Mouse (Mus musculus) CH12.LX (cell line): ENCODE data around the gene Aldh3a1. TPM values are rescaled to one million over a fixed set of nuclear protein-coding genes. Genes with fewer than 3 reads are reported as not detected.
"Not testable (repeated sequence)": the region's sequence is repeated elsewhere in the genome, so short reads cannot be mapped to it uniquely, and the experiment has no call there.

ENCODE experiments used
- DNase-seq: peaks from one replicate; pipeline ENCODE4 v3.0.0-alpha.2; 2013; ENCODE audit errors: extremely low read depth
- H3K27ac ChIP-seq: 2 replicates; pipeline ENCODE4 v1.5.1; 2012; ENCODE audit warnings: low read depth, mild to moderate bottlenecking, control low read depth, moderate library complexity; ENCODE audit not compliant: insufficient read depth
- H3K27me3 ChIP-seq: replicated peaks from 2 replicates; pipeline ENCODE3; 2012; ENCODE audit warnings: inconsistent platforms
- H3K36me3 ChIP-seq, 2 experiments: replicated peaks in 1 of 2; 2 replicates each; pipeline versions ENCODE3 to v1.6.1; 2012; ENCODE audit warnings: inconsistent platforms in 1 of 2, low read length in 1 of 2, mild to moderate bottlenecking in 1 of 2, mixed read lengths in 1 of 2, moderate library complexity in 1 of 2; ENCODE audit not compliant: control insufficient read depth in 1 of 2, insufficient read depth in 1 of 2
- H3K4me1 ChIP-seq, 2 experiments: 2 replicates each; pipeline ENCODE4 v1.6.1; 2012; ENCODE audit warnings: inconsistent platforms in 1 of 2, moderate library complexity in 1 of 2; ENCODE audit not compliant: insufficient read depth in 2 of 2, control insufficient read depth in 1 of 2
- H3K4me2 ChIP-seq: 2 replicates; pipeline ENCODE4 v1.6.1; 2012; ENCODE audit warnings: low read depth, mild to moderate bottlenecking, control low read depth; ENCODE audit not compliant: poor library complexity, insufficient read depth, severe bottlenecking
- H3K4me3 ChIP-seq, 3 experiments: fragments of 150-350 bp in 1 of 3; sonication (generic) in 1 of 3; replicated peaks in 1 of 3; 2 replicates each; pipeline versions ENCODE3 to v1.5.1; 2011 to 2012; ENCODE audit warnings: low read depth in 2 of 3, low read length in 2 of 3, mild to moderate bottlenecking in 2 of 3, moderate library complexity in 2 of 3, control low read depth in 1 of 3, improper control_type of control experiment in 1 of 3, inconsistent platforms in 1 of 3, mixed read lengths in 1 of 3; ENCODE audit not compliant: poor library complexity in 1 of 3
- H3K79me2 ChIP-seq: replicated peaks from 2 replicates; pipeline ENCODE4 v1.6.1; 2012; ENCODE audit warnings: mild to moderate bottlenecking, moderate library complexity; ENCODE audit not compliant: control insufficient read depth, poor library complexity, insufficient read depth, severe bottlenecking; ENCODE audit errors: extremely low read depth
- H3K9ac ChIP-seq: 2 replicates; pipeline ENCODE4 v1.6.1; 2012; ENCODE audit warnings: low read depth, mild to moderate bottlenecking, control low read depth, moderate library complexity; ENCODE audit not compliant: insufficient read depth
- H3K9me3 ChIP-seq: replicated peaks from 2 replicates; pipeline ENCODE3; 2012; ENCODE audit warnings: low read length, inconsistent platforms, mixed read lengths
- ELF1 ChIP-seq: IDR thresholded peaks from 2 replicates; pipeline ENCODE4 v1.6.1; 2014; ENCODE audit warnings: low read depth, mild to moderate bottlenecking, inconsistent platforms, low read length, improper control_type of control experiment
- ETS1 ChIP-seq: conservative IDR thresholded peaks from 2 replicates; pipeline ENCODE4 v1.6.1; 2012; ENCODE audit warnings: low read depth, mild to moderate bottlenecking, inconsistent platforms, low read length, improper control_type of control experiment, moderate library complexity
- GABPA ChIP-seq: IDR thresholded peaks from 2 replicates; pipeline ENCODE4 v1.6.1; 2012; ENCODE audit warnings: low read depth, low read length, improper control_type of control experiment, inconsistent platforms; ENCODE audit not compliant: insufficient replicate concordance
- IRF4 ChIP-seq: IDR thresholded peaks from 2 replicates; pipeline ENCODE4 v1.6.1; 2014; ENCODE audit warnings: low read depth, mild to moderate bottlenecking, inconsistent platforms, low read length, improper control_type of control experiment
- JUN ChIP-seq: IDR thresholded peaks from 2 replicates; pipeline ENCODE4 v1.6.1; 2011; ENCODE audit warnings: low read depth, mild to moderate bottlenecking, low read length, improper control_type of control experiment, moderate library complexity; ENCODE audit not compliant: insufficient read depth
- JUND ChIP-seq: conservative IDR thresholded peaks from 2 replicates; pipeline ENCODE4 v1.6.1; 2011; ENCODE audit warnings: low read depth, low read length, improper control_type of control experiment
- MAZ ChIP-seq: IDR thresholded peaks from 2 replicates; pipeline ENCODE4 v1.6.1; 2012; ENCODE audit warnings: low read depth, mild to moderate bottlenecking, inconsistent platforms, low read length, improper control_type of control experiment, moderate library complexity
- POLR2A ChIP-seq: IDR thresholded peaks from 2 replicates; pipeline ENCODE4 v1.6.1; 2011; ENCODE audit warnings: low read depth, mild to moderate bottlenecking, improper control_type of control experiment, low read length
- POLR2AphosphoS2 ChIP-seq: IDR thresholded peaks from 2 replicates; pipeline ENCODE4 v1.6.1; 2011; ENCODE audit warnings: low read depth, low read length, improper control_type of control experiment
- RAD21 ChIP-seq: IDR thresholded peaks from 2 replicates; pipeline ENCODE4 v1.6.1; 2011; ENCODE audit warnings: low read depth, mild to moderate bottlenecking, low read length, improper control_type of control experiment, moderate library complexity
- RCOR1 ChIP-seq: conservative IDR thresholded peaks from 2 replicates; pipeline ENCODE4 v1.6.1; 2012; ENCODE audit warnings: low read depth, mild to moderate bottlenecking, inconsistent platforms, low read length, improper control_type of control experiment
- SIN3A ChIP-seq: IDR thresholded peaks from 2 replicates; pipeline ENCODE4 v1.6.1; 2012; ENCODE audit warnings: low read length, improper control_type of control experiment, inconsistent platforms
- TBP ChIP-seq: conservative IDR thresholded peaks from 2 replicates; pipeline ENCODE4 v1.6.1; 2011; ENCODE audit warnings: low read depth, low read length, improper control_type of control experiment
- ZKSCAN1 ChIP-seq: IDR thresholded peaks from 2 replicates; pipeline ENCODE4 v1.6.1; 2012; ENCODE audit warnings: low read depth, inconsistent platforms, low read length, improper control_type of control experiment, borderline replicate concordance
- ZMIZ1 ChIP-seq: IDR thresholded peaks from 2 replicates; pipeline ENCODE4 v1.6.1; 2012; ENCODE audit warnings: low read depth, mild to moderate bottlenecking, inconsistent platforms, low read length, improper control_type of control experiment
- ZNF384 ChIP-seq: IDR thresholded peaks from 2 replicates; pipeline ENCODE4 v1.6.1; 2012; ENCODE audit warnings: low read depth, low read length, improper control_type of control experiment, inconsistent platforms
- dilution Hi-C: fragments of 300-500 bp; cut with MboI; formaldehyde crosslinking; loops from 2 replicates; pipeline ENCODE4 v1.14.3; 2020; ENCODE audit warnings: low sequenced_read_pairs; ENCODE audit not compliant: extremely low pct_unique_long_range_greater_than_20kb, extremely low pct_ligation_motif_present
- in situ Hi-C: fragments of 300-500 bp; cut with MboI; formaldehyde crosslinking; loops from 3 replicates; pipeline ENCODE4 v1.14.3; 2019; ENCODE audit warnings: low sequenced_read_pairs, low pct_ligation_motif_present, low pct_unique_long_range_greater_than_20kb, mixed read lengths
- polyA plus RNA-seq: library from polyadenylated mRNA; unstranded; fragments of >175 nt; gene quantifications from 2 replicates; pipeline ENCODE4 v1.2.1, GENCODE M21; 2012; ENCODE audit warnings: low read depth; ENCODE audit not compliant: insufficient read length
- total RNA-seq, 2 experiments: library from RNA; depleted of rRNA; stranded (reverse); fragments of 300-350 nt in 1 of 2; fragments of >200 nt in 1 of 2; gene quantifications; 2 replicates each; pipeline ENCODE4 v1.2.3; 2012 to 2014

Gene Aldh3a1
- total and polyA plus RNA-seq, 3 experiments, result 0.12 to 0.25 (median 0.13) TPM

DNA sequence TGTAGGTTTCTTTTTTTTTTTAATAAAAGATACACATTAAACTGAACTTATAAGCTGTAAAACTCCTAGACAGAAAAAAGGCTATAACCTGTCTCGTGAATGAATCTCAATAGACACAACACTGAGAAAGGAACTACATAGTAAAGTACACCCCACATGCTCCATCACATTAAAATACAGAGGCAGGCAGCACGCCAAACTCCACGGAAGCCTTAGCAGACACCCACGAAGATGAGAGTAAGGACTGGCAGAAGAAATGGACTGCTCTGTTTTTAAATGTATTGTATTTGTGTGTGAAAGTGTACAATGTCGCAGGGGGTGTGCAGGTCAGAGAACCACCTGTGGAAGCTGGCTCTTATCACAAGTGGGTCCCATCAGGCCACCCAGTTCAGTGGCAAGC lies 37.2 kb upstream of the Aldh3a1 start:
- Histone ChIP-seq H3K36me3 (peaks cover 26 to 63% of the 10 kb centered on the region in 2 experiments), H3K27ac (no peak overlapping the region), H3K4me1 (peaks cover 7 to 44% of the 10 kb centered on the region in 2 experiments), H3K9me3 (no peaks in the 10 kb centered on the region), H3K27me3 (no peaks in the 10 kb centered on the region), H3K9ac (no peak overlapping the region), H3K79me2 (peaks cover 56% of the 10 kb centered on the region), H3K4me2 (no peak overlapping the region), H3K4me3 (no peak overlapping the region)
- in situ Hi-C loops, result no loop called here
- no peak for TF ChIP-seq MAZ
- TF ChIP-seq JUND, result no peak
- no peak for TF ChIP-seq TBP
- no peak for TF ChIP-seq SIN3A
- no peak for TF ChIP-seq ELF1
- no peak for TF ChIP-seq ZNF384
- TF ChIP-seq ZKSCAN1, result no peak
- no peak for TF ChIP-seq POLR2A
- TF ChIP-seq JUN, result no peak
- no peak for TF ChIP-seq ETS1
- no peak for TF ChIP-seq GABPA
- no peak for TF ChIP-seq ZMIZ1
- TF ChIP-seq RCOR1, result no peak
- no peak for TF ChIP-seq RAD21
- TF ChIP-seq IRF4, result no peak
- no peak for TF ChIP-seq POLR2AphosphoS2
- DNase-seq, result no peak
- dilution Hi-C loops, result no loop called here

DNA sequence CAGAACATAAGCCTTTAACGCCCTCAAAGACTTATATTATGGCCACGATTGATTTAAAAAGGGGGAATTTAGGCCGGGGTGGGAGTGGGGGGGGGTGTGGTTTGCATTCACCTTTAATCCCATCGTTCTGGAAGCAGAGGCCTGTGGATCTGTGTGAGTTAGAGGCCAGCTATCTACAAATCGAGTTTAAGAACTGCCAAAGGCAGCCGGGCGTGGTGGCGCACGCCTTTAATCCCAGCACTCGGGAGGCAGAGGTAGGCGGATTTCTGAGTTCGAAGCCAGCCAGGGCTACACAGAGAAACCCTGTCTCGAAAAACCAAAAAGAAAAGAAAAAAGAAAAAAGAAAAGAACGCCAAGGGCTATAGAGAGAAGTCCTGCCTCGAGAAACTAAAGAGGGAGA lies 33.9 kb upstream of the Aldh3a1 start:
- peak; percentile 53; the same call in 1 of the 2 replicates for TF ChIP-seq TBP
- peak overlapping the region; percentile 91 for H3K4me2 ChIP-seq
- peak overlapping the region; percentile 10 for H3K9ac ChIP-seq
- H3K27ac ChIP-seq, H3K27me3 ChIP-seq, DNase-seq, H3K9me3 ChIP-seq, in situ Hi-C loops, dilution Hi-C loops: not testable (repeated sequence)
- H3K36me3 ChIP-seq, result peaks cover 0 to 30% of the 10 kb centered on the region in 2 experiments
- H3K4me1 ChIP-seq, result peaks cover 9 to 50% of the 10 kb centered on the region in 2 experiments
- H3K4me3 ChIP-seq, result peak overlapping the region in 2 of 3 experiments; percentile 92 to 97
- peaks cover 48% of the 10 kb centered on the region for H3K79me2 ChIP-seq
